Mouse (Mus musculus) right cerebral cortex, postnatal 4 days (tissue): Measurements from ENCODE around the gene Tekt2.

ENCODE experiments used
- DNase-seq: peaks from one replicate; pipeline ENCODE4 v3.0.0-alpha.2; 2022

Tekt2 gene

GRCm38 (mm10) chr4:126306827-126307226 lies 18.7 kb downstream of the Tekt2 start:
- no peak for DNase-seq

DNA sequence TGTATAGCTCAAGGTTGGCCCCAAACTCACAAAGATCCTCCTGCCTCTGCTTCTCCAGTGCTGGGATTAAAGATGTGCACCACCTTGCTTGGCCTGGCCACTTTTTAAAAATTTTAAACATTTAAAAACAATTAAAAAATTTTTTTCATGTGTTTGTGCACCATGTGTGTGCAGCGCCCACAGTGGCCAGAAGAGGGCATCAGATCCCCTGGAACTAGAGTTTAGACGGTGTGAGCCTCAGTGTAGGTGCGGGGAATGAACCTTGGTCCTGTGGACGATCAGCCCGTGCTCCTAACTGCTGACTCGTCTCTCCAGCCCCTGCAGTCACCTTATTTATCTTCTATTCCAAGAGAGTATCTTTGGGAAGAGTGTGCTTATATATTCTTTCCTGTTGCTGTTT lies 19.4 kb downstream of the Tekt2 start:
- no peak for DNase-seq

DNA sequence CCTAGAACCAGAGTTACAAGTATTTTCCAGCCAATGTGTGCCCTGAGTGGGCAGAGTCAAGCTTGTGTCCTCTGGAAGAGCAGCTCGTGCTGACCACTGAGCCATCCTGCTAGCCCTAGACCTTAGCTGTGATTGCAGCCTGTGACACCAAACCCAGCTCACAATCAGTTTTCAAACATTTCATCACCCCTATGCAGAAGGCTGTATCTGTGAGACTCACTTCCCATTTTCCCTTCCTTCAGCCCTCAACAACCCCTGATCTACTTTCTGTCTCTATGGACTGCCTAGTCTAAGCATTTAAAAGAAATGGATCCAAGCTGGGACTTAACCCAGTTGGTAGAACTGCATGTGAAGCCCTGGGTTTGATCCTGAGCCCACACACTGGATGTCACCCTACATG lies 20.1 kb downstream of the Tekt2 start:
- no peak for DNase-seq

- no peak for DNase-seq
These were observed 21.6 kb downstream of the Tekt2 start for GRCm38 (mm10) chr4:126303877-126304276.

GRCm38 (mm10) chr4:126301584-126302309 lies 23.7 kb downstream of the Tekt2 start:
- no peak for DNase-seq

DNA sequence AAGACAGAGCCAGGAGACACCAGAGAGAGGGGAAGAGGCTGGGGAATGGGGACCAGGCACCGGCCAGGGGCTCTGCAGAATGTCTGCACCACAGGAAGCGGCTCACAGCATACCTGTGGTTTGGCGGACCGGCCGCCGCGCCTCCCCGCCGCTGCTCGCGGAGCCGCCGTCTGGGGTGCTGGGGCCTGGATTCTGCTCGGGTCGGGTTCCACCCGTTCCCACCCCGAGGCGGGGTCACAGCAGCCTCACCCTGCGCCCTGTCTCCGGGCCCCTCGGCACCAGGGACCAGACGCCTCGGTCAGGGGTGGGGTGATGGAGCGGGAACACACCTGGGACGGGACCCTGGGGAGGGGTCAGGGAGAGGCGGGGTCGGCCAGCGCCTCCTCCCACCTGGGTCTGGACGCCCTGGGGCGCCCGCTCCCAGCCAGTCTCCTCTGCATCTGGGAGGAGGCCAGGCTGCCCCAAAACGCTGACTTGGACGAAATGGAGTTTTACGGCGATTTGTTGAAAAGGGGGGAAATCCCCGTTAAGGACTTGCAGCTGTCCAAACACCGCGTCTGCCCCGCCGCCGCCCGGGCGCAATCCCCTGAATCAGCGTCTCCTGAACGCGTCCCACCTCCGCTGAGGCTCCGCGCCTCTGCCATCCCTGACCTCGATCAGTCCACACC lies 24.4 kb downstream of the Tekt2 start:
- DNase-seq = no peak

- DNase-seq = peak; percentile 50
These were observed 28.8 kb downstream of the Tekt2 start for GRCm38 (mm10) chr4:126296617-126297101.

GRCm38 (mm10) chr4:126295937-126296336 lies 29.6 kb downstream of the Tekt2 start:
- DNase-seq = no peak

GRCm38 (mm10) chr4:126295152-126295551 lies 30.3 kb downstream of the Tekt2 start:
- no peak for DNase-seq

GRCm38 (mm10) chr4:126291196-126291595 lies 34.3 kb downstream of the Tekt2 start:
- DNase-seq = no peak

- no peak for DNase-seq
These were observed 35.2 kb downstream of the Tekt2 start for GRCm38 (mm10) chr4:126290314-126290713.

DNA sequence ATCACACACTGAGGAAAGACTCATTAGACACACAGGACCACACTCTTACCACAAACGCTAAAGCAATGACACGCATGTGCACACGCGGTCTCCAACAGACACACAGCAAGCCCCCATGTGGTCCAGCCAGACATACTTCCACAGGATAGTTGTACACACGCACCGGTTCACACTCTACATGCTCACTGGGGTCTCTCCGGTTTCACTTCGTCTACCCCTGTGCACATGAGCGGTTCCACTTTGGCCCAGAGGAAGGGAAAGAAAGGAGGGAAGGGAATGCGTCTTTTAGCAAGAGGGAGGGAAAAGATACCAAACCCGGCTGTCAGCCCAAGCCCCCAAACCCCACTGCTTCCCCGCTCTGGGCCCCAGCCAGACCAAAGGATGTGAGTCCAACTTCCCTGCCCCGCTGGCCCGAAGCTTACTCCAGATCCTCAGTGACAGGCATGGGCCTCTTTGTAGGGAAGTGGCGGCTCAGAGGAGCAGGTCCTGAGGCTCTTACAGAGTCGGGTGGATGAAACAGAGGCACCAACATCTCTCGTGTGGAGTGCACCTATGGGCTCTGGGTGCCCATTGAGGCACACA lies 37.3 kb downstream of the Tekt2 start:
- DNase-seq = no peak

DNA sequence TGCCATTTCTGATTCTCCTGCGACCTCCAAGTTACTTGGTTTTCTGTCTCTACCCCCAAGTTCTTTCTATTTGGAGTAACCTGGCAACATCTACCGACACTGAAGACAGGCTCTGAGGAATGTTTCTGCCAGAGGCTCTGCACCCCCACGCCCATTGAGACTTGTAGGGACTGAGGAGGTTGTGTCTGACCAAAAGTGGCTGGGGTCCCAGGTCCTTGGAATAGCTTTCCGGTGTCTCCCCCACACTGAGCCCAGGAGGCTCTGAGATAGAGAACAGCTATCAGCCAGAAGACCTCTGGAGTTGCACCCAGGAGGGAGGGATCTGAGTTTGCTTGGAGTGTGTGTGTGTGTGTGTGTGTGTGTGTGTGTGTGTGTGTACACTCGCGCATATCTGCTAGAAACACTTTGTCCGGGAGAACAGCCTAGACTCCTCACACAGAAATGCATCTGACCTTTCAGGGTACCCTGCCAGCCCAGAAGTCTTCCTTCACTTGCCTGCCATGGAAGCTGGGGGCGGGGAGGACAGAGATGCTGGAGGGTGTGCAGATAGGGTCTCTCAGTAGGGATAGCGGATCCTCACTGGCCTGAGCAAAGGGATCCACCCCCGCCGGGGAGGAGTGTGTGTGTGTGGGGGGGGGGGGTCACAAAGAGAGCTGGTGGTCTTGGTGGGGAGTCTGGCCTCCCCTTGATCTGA lies 38.0 kb downstream of the Tekt2 start:
- DNase-seq = no peak

- no peak for DNase-seq
These were observed 39.0 kb downstream of the Tekt2 start, which contains the start of gene Col8a2 for GRCm38 (mm10) chr4:126286492-126286891. Gene Col8a2 (plus strand): TSS chr4:126286793.

- DNase-seq = no peak
These were observed 41.9 kb downstream of the Tekt2 start for GRCm38 (mm10) chr4:126283582-126283981.

DNA sequence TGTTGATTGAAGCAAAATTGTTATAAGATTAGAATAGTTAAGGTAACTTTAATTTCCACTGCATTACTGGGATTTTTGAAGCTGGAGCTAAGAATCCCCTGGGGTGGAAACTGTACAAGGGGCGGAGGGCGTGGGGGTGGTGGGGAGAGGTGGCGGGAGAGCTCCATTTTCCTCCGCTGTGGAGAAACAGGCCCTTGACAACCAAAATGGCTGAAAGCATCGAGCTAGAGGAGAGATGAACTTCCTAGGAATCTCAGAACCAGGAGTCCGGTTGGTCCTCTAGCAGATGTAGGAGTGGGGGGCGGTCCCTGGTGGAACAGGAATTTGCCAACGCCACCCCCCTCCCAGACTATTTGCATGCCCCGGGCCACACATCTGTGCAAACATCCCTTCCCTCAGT lies 43.8 kb downstream of the Tekt2 start:
- DNase-seq = no peak

- no peak for DNase-seq
These were observed 46.5 kb downstream of the Tekt2 start for GRCm38 (mm10) chr4:126278961-126279360.

DNA sequence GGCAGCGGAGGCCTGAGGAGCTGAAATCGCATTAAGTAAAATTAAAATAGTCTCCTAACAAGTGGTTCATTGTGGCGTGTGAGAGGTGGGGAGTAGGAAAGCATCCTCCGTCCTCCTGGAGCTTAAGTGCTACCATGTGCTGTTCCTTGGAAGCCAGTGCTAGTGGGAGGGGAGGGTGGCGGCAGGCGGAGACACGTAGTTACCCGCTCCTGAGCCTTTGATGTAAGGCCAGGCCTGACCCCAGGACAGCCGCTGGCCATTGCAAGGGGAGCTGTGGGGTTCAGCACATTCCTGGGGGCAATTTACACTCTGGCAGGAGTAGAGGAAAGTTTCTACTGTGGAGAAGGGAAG lies 46.9 kb downstream of the Tekt2 start:
- no peak for DNase-seq

DNA sequence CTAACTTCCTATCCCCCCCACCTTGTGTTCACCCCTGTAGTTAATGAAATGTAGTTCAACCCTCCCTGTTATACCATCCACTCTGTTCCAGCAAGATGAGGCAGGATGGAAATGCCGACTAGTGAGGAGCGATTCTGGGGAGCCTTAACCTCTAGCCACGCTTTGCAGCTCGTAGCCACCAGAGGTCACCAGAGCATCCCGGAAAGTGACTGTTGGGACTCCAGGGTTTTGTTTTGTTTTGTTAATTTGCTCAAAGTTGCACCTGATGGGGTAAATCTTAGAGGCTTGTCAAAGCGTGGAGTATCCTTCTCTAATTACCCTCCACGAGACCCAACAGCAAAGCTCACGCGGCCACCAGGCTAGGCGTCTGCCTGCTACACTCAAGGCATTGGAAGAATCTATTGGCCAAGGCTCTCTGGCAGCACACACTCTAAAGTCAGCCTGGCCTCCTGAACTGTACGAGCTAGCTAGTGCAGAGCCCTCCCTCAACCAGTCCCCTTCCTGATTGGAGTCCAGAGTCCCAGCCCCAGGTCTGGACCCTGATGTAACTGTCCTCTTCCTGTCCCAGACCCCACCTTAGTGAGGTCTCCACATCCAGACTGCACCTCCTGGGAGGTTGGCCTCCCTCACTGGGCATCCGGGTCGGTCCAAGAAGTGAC lies 47.5 kb downstream of the Tekt2 start:
- no peak for DNase-seq

DNA sequence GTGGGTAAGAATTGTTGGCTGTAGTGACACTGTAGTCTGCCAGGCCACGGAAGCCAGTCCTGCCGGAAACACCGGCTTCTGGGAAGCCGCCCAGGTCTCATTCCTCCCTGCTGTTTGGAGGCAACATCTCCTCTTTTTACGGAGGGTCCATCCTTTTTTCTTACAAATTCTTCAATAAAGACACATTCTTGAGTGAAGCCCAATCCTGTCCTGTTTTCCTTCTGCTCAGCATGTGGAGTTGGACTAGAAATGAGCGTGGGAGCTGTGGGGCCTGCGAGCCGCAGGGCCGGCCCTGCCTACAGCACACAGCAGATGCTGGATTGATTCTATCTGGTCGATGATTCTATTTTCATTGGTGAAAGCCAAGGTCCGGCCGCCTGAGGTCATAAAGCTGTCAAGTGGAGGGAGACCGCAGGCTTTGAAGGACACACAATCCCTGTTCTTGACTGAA lies 49.8 kb downstream of the Tekt2 start:
- no peak for DNase-seq

- DNase-seq = no peak
These were observed 50.4 kb downstream of the Tekt2 start for GRCm38 (mm10) chr4:126275081-126275480.

- no peak for DNase-seq
These were observed 51.7 kb downstream of the Tekt2 start for GRCm38 (mm10) chr4:126273753-126274152.
